Mouse (Mus musculus) B cell, adult (primary cell): ENCODE data around the gene Slc26a5. TPM values are rescaled to one million over a fixed set of nuclear protein-coding genes. Genes with fewer than 3 reads are reported as not detected.

ENCODE experiments used
- total RNA-seq: library from RNA; stranded (reverse); gene quantifications from 4 replicates; pipeline ENCODE4 v1.2.4, GENCODE M21; 2023; ENCODE audit not compliant: inconsistent age

Slc26a5 gene
- not detected in 4 replicates for total RNA-seq

GRCm38 (mm10) chr5:21865346-21866107 is at the start of gene Slc26a5:
Gene Slc26a5 (minus strand): TSS chr5:21865604.

DNA sequence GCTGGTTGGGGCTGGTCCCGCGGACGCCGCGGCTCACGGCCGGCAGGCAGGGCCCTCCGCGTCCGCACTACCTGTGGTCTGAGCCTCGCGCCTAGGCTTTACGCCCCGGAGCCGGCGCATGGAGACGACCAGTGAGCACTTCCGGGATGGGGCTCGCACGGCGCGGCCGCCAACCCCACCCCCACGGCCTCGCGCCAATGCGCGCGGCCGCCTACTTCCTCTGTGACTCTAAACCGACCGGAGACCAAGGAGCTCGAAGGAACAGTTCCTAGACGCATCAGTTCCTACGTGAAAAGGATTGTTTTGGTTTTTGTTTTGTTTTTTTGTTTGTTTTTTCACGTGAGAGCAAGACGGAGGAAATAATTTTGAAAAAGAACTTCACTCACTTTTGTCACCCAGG is 80.4 kb downstream of the Slc26a5 start, which contains the start of the genes Dnajc2 and Psmc2:
Dnajc2 (minus strand) TSS at position 199 of the 400 bp plus-strand sequence.
Psmc2 (plus strand) TSS at position 231 of the 400 bp plus-strand sequence.

Other genes starting within 250 kb of the Slc26a5 start
- not detected in 4 replicates for gene Fbxl13, start 220.0 kb downstream of the Slc26a5 start, total RNA-seq
- gene Armc10, start 219.8 kb downstream of the Slc26a5 start, total RNA-seq, result 34.4 to 38.9 TPM (median 37.5 TPM) in 4 replicates
- 1.3 to 2.0 TPM (median 1.4 TPM) in 4 replicates for gene Napepld, start 164.2 kb downstream of the Slc26a5 start, total RNA-seq
- gene Pmpcb, start 128.5 kb downstream of the Slc26a5 start, total RNA-seq, result 91.1 to 98.1 TPM (median 93.0 TPM) in 4 replicates
- gene Dnajc2, start 80.4 kb downstream of the Slc26a5 start, total RNA-seq, result 53.1 to 59.8 TPM (median 56.8 TPM) in 4 replicates
- 67.9 to 73.4 TPM (median 70.2 TPM) in 4 replicates for gene Psmc2, start 80.3 kb downstream of the Slc26a5 start, total RNA-seq